Mouse (Mus musculus) forebrain, embryonic 16.5 days (tissue): ENCODE measurements around the gene Aff1. TPM values are rescaled to one million over a fixed set of nuclear protein-coding genes. Genes with fewer than 3 reads are reported as not detected.

Source experiments
- ATAC-seq: fragments of 200-750 bp; cut with Nextera tagmentation; 2 replicates; pipeline ENCODE4 v1.8.0; 2017; ENCODE audit warnings: mild to moderate bottlenecking, moderate library complexity
- H3K27ac ChIP-seq: fragments of 300-500 bp; sonication (generic); 2 replicates; pipeline ENCODE4 v1.5.1; 2014; ENCODE audit warnings: low read length, control low read depth
- H3K27me3 ChIP-seq: fragments of 300-500 bp; sonication (generic); replicated peaks from 2 replicates; pipeline ENCODE4 v1.6.1; 2014; ENCODE audit warnings: low read length; ENCODE audit not compliant: control insufficient read depth, insufficient read depth
- H3K36me3 ChIP-seq: fragments of 300-500 bp; sonication (generic); 2 replicates; pipeline ENCODE4 v1.6.1; 2014; ENCODE audit not compliant: control insufficient read depth, insufficient read depth
- H3K4me1 ChIP-seq: fragments of 300-500 bp; sonication (generic); replicated peaks from 2 replicates; pipeline ENCODE4 v1.6.1; 2014; ENCODE audit warnings: low read length; ENCODE audit not compliant: control insufficient read depth, insufficient read depth
- H3K4me2 ChIP-seq: fragments of 300-500 bp; sonication (generic); 2 replicates; pipeline ENCODE4 v1.6.1; 2014; ENCODE audit warnings: mild to moderate bottlenecking, low read length, control low read depth
- H3K4me3 ChIP-seq: fragments of 300-500 bp; sonication (generic); replicated peaks from 2 replicates; pipeline ENCODE4 v1.5.1; 2014; ENCODE audit warnings: mild to moderate bottlenecking, low read length, control low read depth
- H3K9ac ChIP-seq: fragments of 300-500 bp; sonication (generic); replicated peaks from 2 replicates; pipeline ENCODE4 v1.6.1; 2014; ENCODE audit warnings: low read depth, low read length, control low read depth
- H3K9me3 ChIP-seq: fragments of 300-500 bp; sonication (generic); 2 replicates; pipeline ENCODE4 v1.6.1; 2016; ENCODE audit warnings: low read length; ENCODE audit not compliant: control insufficient read depth
- whole genome bisulfite sequencing: fragments of 180-500 bp; shearing (Covaris S2); extraction: QIAGEN DNeasy Blood & Tissue Kit; methylation state at CpG from one replicate; pipeline ENCODE4 v1.1.7; 2014; 5-methylcytosine and 5-hydroxymethylcytosine counted together
- polyA plus RNA-seq: library from polyadenylated mRNA; unstranded; fragments of >200 nt; fragmentation: Nextera tagmentation; extraction: Ambion mirVana; gene quantifications from 2 replicates; pipeline ENCODE4 v1.2.1, GENCODE M21; 2015

The Aff1 gene
- polyA plus RNA-seq, 1 experiment from 2014 or later = 1.5 TPM

- no peak overlapping the region for H3K9ac ChIP-seq
- no peak overlapping the region for H3K4me2 ChIP-seq
- H3K27me3 ChIP-seq = no peaks in the 10 kb centered on the region
- no peak overlapping the region for H3K27ac ChIP-seq
- no peak overlapping the region for H3K4me3 ChIP-seq
- peaks cover 7% of the 10 kb centered on the region for H3K4me1 ChIP-seq
- ATAC-seq = no peak
- peaks cover 2% of the 10 kb centered on the region; the same call in 1 of the 2 replicates for H3K9me3 ChIP-seq
- 69% methylated on average over 3 of the region's 3 CpGs for WGBS
- H3K36me3 ChIP-seq = no peaks in the 10 kb centered on the region
Observed at GRCm38 (mm10) chr5:103701466-103701865, 9.3 kb downstream of the Aff1 start.

- H3K4me2 ChIP-seq = no peak overlapping the region
- H3K27ac ChIP-seq = no peak overlapping the region
- no peak overlapping the region for H3K4me3 ChIP-seq
- peaks cover 3% of the 10 kb centered on the region; the same call in 1 of the 2 replicates for H3K9me3 ChIP-seq
- H3K9ac ChIP-seq = no peak overlapping the region
- ATAC-seq = no peak
- H3K4me1 ChIP-seq = peaks cover 7% of the 10 kb centered on the region
- no peaks in the 10 kb centered on the region for H3K27me3 ChIP-seq
- 83% methylated on average over 6 of the region's 6 CpGs for WGBS
- H3K36me3 ChIP-seq = no peaks in the 10 kb centered on the region
Observed at GRCm38 (mm10) chr5:103702527-103702926, 10.4 kb downstream of the Aff1 start.

- no peak overlapping the region for H3K27ac ChIP-seq
- H3K4me1 ChIP-seq = no peaks in the 10 kb centered on the region
- ATAC-seq = no peak
- peaks cover 3% of the 10 kb centered on the region; the same call in 1 of the 2 replicates for H3K9me3 ChIP-seq
- H3K27me3 ChIP-seq = no peaks in the 10 kb centered on the region
- no peaks in the 10 kb centered on the region for H3K36me3 ChIP-seq
- no peak overlapping the region for H3K4me2 ChIP-seq
- H3K4me3 ChIP-seq = no peak overlapping the region
- H3K9ac ChIP-seq = no peak overlapping the region
- WGBS = 95% methylated on average over 4 of the region's 4 CpGs
Observed at GRCm38 (mm10) chr5:103705331-103705730, 13.2 kb downstream of the Aff1 start.

- WGBS = 85% methylated on average over 1 of the region's 1 CpGs
- Histone ChIP-seq H3K9me3 (peaks cover 3% of the 10 kb centered on the region; the same call in 1 of the 2 replicates), H3K4me1 (no peaks in the 10 kb centered on the region), H3K27me3 (no peaks in the 10 kb centered on the region), H3K4me3 (no peak overlapping the region), H3K4me2 (no peak overlapping the region), H3K9ac (no peak overlapping the region), H3K36me3 (no peaks in the 10 kb centered on the region), H3K27ac (no peak overlapping the region)
- ATAC-seq = no peak
Observed at GRCm38 (mm10) chr5:103705874-103706273, 13.7 kb downstream of the Aff1 start.

- H3K4me1 ChIP-seq = no peaks in the 10 kb centered on the region
- no peak for ATAC-seq
- H3K27ac ChIP-seq = no peak overlapping the region
- no peak overlapping the region for H3K4me2 ChIP-seq
- WGBS = 87% methylated on average over 3 of the region's 3 CpGs
- no peaks in the 10 kb centered on the region for H3K27me3 ChIP-seq
- H3K9ac ChIP-seq = no peak overlapping the region
- H3K4me3 ChIP-seq = no peak overlapping the region
- peaks cover 3% of the 10 kb centered on the region; the same call in 1 of the 2 replicates for H3K9me3 ChIP-seq
- no peaks in the 10 kb centered on the region for H3K36me3 ChIP-seq
Observed at GRCm38 (mm10) chr5:103709044-103709443, 16.9 kb downstream of the Aff1 start.

GRCm38 (mm10) chr5:103711886-103712285, 19.7 kb downstream of the Aff1 start:
- H3K4me2 ChIP-seq = no peak overlapping the region
- no peaks in the 10 kb centered on the region for H3K4me1 ChIP-seq
- no peak overlapping the region for H3K9ac ChIP-seq
- H3K9me3 ChIP-seq = no peaks in the 10 kb centered on the region
- no peaks in the 10 kb centered on the region for H3K27me3 ChIP-seq
- no peak overlapping the region for H3K4me3 ChIP-seq
- WGBS = 68% methylated on average over 2 of the region's 2 CpGs
- no peak overlapping the region for H3K27ac ChIP-seq
- no peaks in the 10 kb centered on the region for H3K36me3 ChIP-seq
- ATAC-seq = no peak

- 63% methylated on average over 2 of the region's 2 CpGs for WGBS
- H3K9me3 ChIP-seq = no peaks in the 10 kb centered on the region
- H3K27ac ChIP-seq = no peak overlapping the region
Observed at GRCm38 (mm10) chr5:103713422-103713821, 21.2 kb downstream of the Aff1 start.

GRCm38 (mm10) chr5:103714943-103715342, 22.8 kb downstream of the Aff1 start:
- ATAC-seq = no peak
- Histone ChIP-seq H3K27me3 (no peaks in the 10 kb centered on the region), H3K4me3 (no peak overlapping the region), H3K4me2 (no peak overlapping the region), H3K9me3 (no peaks in the 10 kb centered on the region), H3K4me1 (no peaks in the 10 kb centered on the region), H3K36me3 (no peaks in the 10 kb centered on the region), H3K27ac (no peak overlapping the region), H3K9ac (no peak overlapping the region)
- 90% methylated on average over 6 of the region's 6 CpGs for WGBS

More at GRCm38 (mm10) chr5:103713422-103713821, 21.2 kb downstream of the Aff1 start:
- Histone ChIP-seq H3K27me3 (no peaks in the 10 kb centered on the region), H3K4me3 (no peak overlapping the region), H3K9ac (no peak overlapping the region), H3K4me1 (no peaks in the 10 kb centered on the region), H3K4me2 (no peak overlapping the region), H3K36me3 (no peaks in the 10 kb centered on the region)
- ATAC-seq = no peak

GRCm38 (mm10) chr5:103716824-103717342, 24.7 kb downstream of the Aff1 start:
- Histone ChIP-seq H3K27ac (no peak overlapping the region), H3K4me1 (no peaks in the 10 kb centered on the region), H3K27me3 (no peaks in the 10 kb centered on the region), H3K9ac (no peak overlapping the region), H3K36me3 (no peaks in the 10 kb centered on the region), H3K4me3 (no peak overlapping the region), H3K4me2 (no peak overlapping the region), H3K9me3 (no peaks in the 10 kb centered on the region)
- 90% methylated on average over 5 of the region's 5 CpGs for WGBS
- ATAC-seq = no peak

GRCm38 (mm10) chr5:103719131-103719530, 27.0 kb downstream of the Aff1 start:
- no peaks in the 10 kb centered on the region for H3K27me3 ChIP-seq
- ATAC-seq = no peak
- no peaks in the 10 kb centered on the region for H3K4me1 ChIP-seq
- no peak overlapping the region for H3K27ac ChIP-seq
- H3K9me3 ChIP-seq = no peaks in the 10 kb centered on the region
- WGBS = 20% methylated on average over 6 of the region's 6 CpGs
- H3K4me2 ChIP-seq = no peak overlapping the region
- H3K4me3 ChIP-seq = no peak overlapping the region
- H3K36me3 ChIP-seq = no peaks in the 10 kb centered on the region
- no peak overlapping the region for H3K9ac ChIP-seq
